Mouse (Mus musculus) heart, postnatal 0 days (tissue): ENCODE measurements around the gene D230025D16Rik.

ENCODE experiments used
- CTCF ChIP-seq: IDR thresholded peaks from 2 replicates; pipeline ENCODE4 v1.5.1; 2016; ENCODE audit warnings: antibody characterized with exemption, control low read depth, low read depth
- EP300 ChIP-seq: IDR thresholded peaks from 2 replicates; pipeline ENCODE4 v1.6.1; 2016; ENCODE audit warnings: antibody characterized with exemption, low read depth

- TF ChIP-seq CTCF (no peak), EP300 (no peak)
These were observed 62.0 kb downstream of the D230025D16Rik start for GRCm38 (mm10) chr8:105286907-105287306.
